Mouse (Mus musculus): Measurements from ENCODE around the gene Slc22a12. TPM values are rescaled to one million over a fixed set of nuclear protein-coding genes. Genes with fewer than 3 reads are reported as not detected.

Slc22a12 gene
- total RNA-seq, 1 experiment from 2014 or later, result not detected

GRCm38 (mm10) chr19:6502035-6502541 is 40.7 kb downstream of the Slc22a12 start:
- ATAC-seq (replicated peaks in 1 of 2; ENCODE audit: insufficient read depth in 1 of 2, low FRiP score in 2 of 2, low TSS enrichment in 1 of 2, low read depth in 1 of 2, poor library complexity in 2 of 2, severe bottlenecking in 2 of 2), result peak in 1 of 2 experiments; percentile 47; a peak in 1 of 4 replicates

GRCm38 (mm10) chr19:6500636-6501025 is 42.2 kb downstream of the Slc22a12 start:
- ATAC-seq (replicated peaks in 1 of 2; ENCODE audit: insufficient read depth in 1 of 2, low FRiP score in 2 of 2, low TSS enrichment in 1 of 2, low read depth in 1 of 2, poor library complexity in 2 of 2, severe bottlenecking in 2 of 2), result no peak

- no peak for ATAC-seq (replicated peaks in 1 of 2; ENCODE audit: insufficient read depth in 1 of 2, low FRiP score in 2 of 2, low TSS enrichment in 1 of 2, low read depth in 1 of 2, poor library complexity in 2 of 2, severe bottlenecking in 2 of 2)
Observed at GRCm38 (mm10) chr19:6499860-6500635, 42.8 kb downstream of the Slc22a12 start.

- no peak for ATAC-seq (replicated peaks in 1 of 2; ENCODE audit: insufficient read depth in 1 of 2, low FRiP score in 2 of 2, low TSS enrichment in 1 of 2, low read depth in 1 of 2, poor library complexity in 2 of 2, severe bottlenecking in 2 of 2)
Observed at GRCm38 (mm10) chr19:6498350-6499131, 44.3 kb downstream of the Slc22a12 start.

- no peak for ATAC-seq (replicated peaks in 1 of 2; ENCODE audit: insufficient read depth in 1 of 2, low FRiP score in 2 of 2, low TSS enrichment in 1 of 2, low read depth in 1 of 2, poor library complexity in 2 of 2, severe bottlenecking in 2 of 2)
Observed at GRCm38 (mm10) chr19:6497803-6498202, 45.0 kb downstream of the Slc22a12 start.

GRCm38 (mm10) chr19:6497150-6497801 is 45.6 kb downstream of the Slc22a12 start:
- ATAC-seq (replicated peaks in 1 of 2; ENCODE audit: insufficient read depth in 1 of 2, low FRiP score in 2 of 2, low TSS enrichment in 1 of 2, low read depth in 1 of 2, poor library complexity in 2 of 2, severe bottlenecking in 2 of 2), result no peak

GRCm38 (mm10) chr19:6496462-6497149 is 46.2 kb downstream of the Slc22a12 start:
- ATAC-seq (replicated peaks in 1 of 2; ENCODE audit: insufficient read depth in 1 of 2, low FRiP score in 2 of 2, low TSS enrichment in 1 of 2, low read depth in 1 of 2, poor library complexity in 2 of 2, severe bottlenecking in 2 of 2), result no peak

GRCm38 (mm10) chr19:6495714-6496113 is 47.1 kb downstream of the Slc22a12 start:
- ATAC-seq (replicated peaks in 1 of 2; ENCODE audit: insufficient read depth in 1 of 2, low FRiP score in 2 of 2, low TSS enrichment in 1 of 2, low read depth in 1 of 2, poor library complexity in 2 of 2, severe bottlenecking in 2 of 2), result no peak

- ATAC-seq (replicated peaks in 1 of 2; ENCODE audit: insufficient read depth in 1 of 2, low FRiP score in 2 of 2, low TSS enrichment in 1 of 2, low read depth in 1 of 2, poor library complexity in 2 of 2, severe bottlenecking in 2 of 2), result no peak
Observed at GRCm38 (mm10) chr19:6494504-6495170, 48.2 kb downstream of the Slc22a12 start.

GRCm38 (mm10) chr19:6494032-6494431 is 48.8 kb downstream of the Slc22a12 start:
- ATAC-seq (replicated peaks in 1 of 2; ENCODE audit: insufficient read depth in 1 of 2, low FRiP score in 2 of 2, low TSS enrichment in 1 of 2, low read depth in 1 of 2, poor library complexity in 2 of 2, severe bottlenecking in 2 of 2), result no peak

- no peak for ATAC-seq (replicated peaks in 1 of 2; ENCODE audit: insufficient read depth in 1 of 2, low FRiP score in 2 of 2, low TSS enrichment in 1 of 2, low read depth in 1 of 2, poor library complexity in 2 of 2, severe bottlenecking in 2 of 2)
Observed at GRCm38 (mm10) chr19:6493219-6493618, 49.6 kb downstream of the Slc22a12 start.

- ATAC-seq (replicated peaks in 1 of 2; ENCODE audit: insufficient read depth in 1 of 2, low FRiP score in 2 of 2, low TSS enrichment in 1 of 2, low read depth in 1 of 2, poor library complexity in 2 of 2, severe bottlenecking in 2 of 2), result 0 out of 4 replicates have a peak, but pooled peaks of 1 of the 2 experiments have one; percentile 47
Observed at GRCm38 (mm10) chr19:6492124-6492523, 50.7 kb downstream of the Slc22a12 start.

GRCm38 (mm10) chr19:6491538-6491937 is 51.3 kb downstream of the Slc22a12 start:
- ATAC-seq (replicated peaks in 1 of 2; ENCODE audit: insufficient read depth in 1 of 2, low FRiP score in 2 of 2, low TSS enrichment in 1 of 2, low read depth in 1 of 2, poor library complexity in 2 of 2, severe bottlenecking in 2 of 2), result no peak

- peak; percentile 33 to 61; a peak in 2 of 4 replicates for ATAC-seq (replicated peaks in 1 of 2; ENCODE audit: insufficient read depth in 1 of 2, low FRiP score in 2 of 2, low TSS enrichment in 1 of 2, low read depth in 1 of 2, poor library complexity in 2 of 2, severe bottlenecking in 2 of 2)
Observed at GRCm38 (mm10) chr19:6489030-6489429, 53.8 kb downstream of the Slc22a12 start.

Measured in hematopoietic stem cell, adult 5-6 weeks (primary cell).